Mouse (Mus musculus): ENCODE data around the gene Bcl2l1. TPM values are rescaled to one million over a fixed set of nuclear protein-coding genes. Genes with fewer than 3 reads are reported as not detected.

Gene Bcl2l1
- total and polyA plus RNA-seq, 3 experiments: 48.1 to 102 (median 51.9) TPM

- Histone ChIP-seq H3K4me1 (ENCODE audit: control insufficient read depth, insufficient read depth, low read length) (peaks cover 35% of the 10 kb centered on the region), H3K9ac (ENCODE audit: low read depth, low read length) (no peak overlapping the region), H3K36me3 (ENCODE audit: control insufficient read depth, insufficient read depth, low read length) (peaks cover 37% of the 10 kb centered on the region), H3K79me2 (replicated peaks; ENCODE audit: control insufficient read depth, insufficient read depth, low read length) (peaks cover 2% of the 10 kb centered on the region), H3K27me3 (ENCODE audit: control insufficient read depth, insufficient read depth, low read length) (no peaks in the 10 kb centered on the region), H3K27ac (peak overlapping the region; percentile 99), H3K4me3 (no peak overlapping the region)
- 90% methylated on average over 5 of the region's 5 CpGs for WGBS
- DNase-seq: no peak
- intact Hi-C loops (cut with DNase I): no loop called here
- TF ChIP-seq POLR2A (IDR thresholded peaks at IDR 0.05; ENCODE audit: insufficient read depth, low read depth, low read length) (no peak), EP300 (IDR thresholded peaks at IDR 0.05; ENCODE audit: insufficient read depth, low read depth, low read length) (no peak)
Measured at GRCm38 (mm10) chr2:152783241-152783640, 48.3 kb downstream of the Bcl2l1 start.

- H3K27ac ChIP-seq: peak overlapping the region; percentile 99
- H3K79me2 ChIP-seq (replicated peaks; ENCODE audit: control insufficient read depth, insufficient read depth, low read length): peaks cover 2% of the 10 kb centered on the region
- WGBS: 69% methylated on average over 5 of the region's 5 CpGs
- H3K4me3 ChIP-seq: no peak overlapping the region
- H3K27me3 ChIP-seq (ENCODE audit: control insufficient read depth, insufficient read depth, low read length): no peaks in the 10 kb centered on the region
- intact Hi-C loops (cut with DNase I): no loop called here
- DNase-seq: no peak
- no peak for TF ChIP-seq CTCF (IDR thresholded peaks at IDR 0.05)
- no peak for TF ChIP-seq POLR2A (IDR thresholded peaks at IDR 0.05; ENCODE audit: insufficient read depth, low read depth, low read length)
- TF ChIP-seq EP300 (IDR thresholded peaks at IDR 0.05; ENCODE audit: insufficient read depth, low read depth, low read length): no peak
- no peak overlapping the region for H3K9ac ChIP-seq (ENCODE audit: low read depth, low read length)
- H3K36me3 ChIP-seq (ENCODE audit: control insufficient read depth, insufficient read depth, low read length): peaks cover 32% of the 10 kb centered on the region
- peaks cover 32% of the 10 kb centered on the region for H3K4me1 ChIP-seq (ENCODE audit: control insufficient read depth, insufficient read depth, low read length)
Measured at GRCm38 (mm10) chr2:152782656-152783055, 48.9 kb downstream of the Bcl2l1 start.

GRCm38 (mm10) chr2:152781031-152781711 lies 50.4 kb downstream of the Bcl2l1 start:
- DNase-seq: peak in 1 of 2 experiments; percentile 48
- Histone ChIP-seq H3K9ac (ENCODE audit: low read depth, low read length) (peak overlapping the region; percentile 1; the same call in 1 of the 2 replicates), H3K36me3 (ENCODE audit: control insufficient read depth, insufficient read depth, low read length) (peaks cover 22% of the 10 kb centered on the region), H3K4me1 (ENCODE audit: control insufficient read depth, insufficient read depth, low read length) (peaks cover 25% of the 10 kb centered on the region), H3K4me3 (no peak overlapping the region), H3K79me2 (replicated peaks; ENCODE audit: control insufficient read depth, insufficient read depth, low read length) (peaks cover 2% of the 10 kb centered on the region; the same call in 1 of the 2 replicates), H3K27me3 (ENCODE audit: control insufficient read depth, insufficient read depth, low read length) (no peaks in the 10 kb centered on the region), H3K27ac (peak overlapping the region; percentile 52)
- intact Hi-C loops (cut with DNase I): no loop called here
- TF ChIP-seq POLR2A (IDR thresholded peaks at IDR 0.05; ENCODE audit: insufficient read depth, low read depth, low read length): no peak
- TF ChIP-seq EP300 (IDR thresholded peaks at IDR 0.05; ENCODE audit: insufficient read depth, low read depth, low read length): no peak
- TF ChIP-seq CTCF (IDR thresholded peaks at IDR 0.05): no peak
- WGBS: 33% methylated on average over 3 of the region's 3 CpGs

- Histone ChIP-seq H3K27ac (peak overlapping the region; percentile 52), H3K79me2 (replicated peaks; ENCODE audit: control insufficient read depth, insufficient read depth, low read length) (peaks cover 2% of the 10 kb centered on the region; the same call in 1 of the 2 replicates), H3K36me3 (ENCODE audit: control insufficient read depth, insufficient read depth, low read length) (peaks cover 22% of the 10 kb centered on the region), H3K4me3 (no peak overlapping the region), H3K27me3 (ENCODE audit: control insufficient read depth, insufficient read depth, low read length) (no peaks in the 10 kb centered on the region), H3K9ac (ENCODE audit: low read depth, low read length) (no peak overlapping the region), H3K4me1 (ENCODE audit: control insufficient read depth, insufficient read depth, low read length) (peaks cover 22% of the 10 kb centered on the region)
- intact Hi-C loops (cut with DNase I): no loop called here
- DNase-seq: no peak
- TF ChIP-seq EP300 (IDR thresholded peaks at IDR 0.05; ENCODE audit: insufficient read depth, low read depth, low read length): no peak
- no peak for TF ChIP-seq POLR2A (IDR thresholded peaks at IDR 0.05; ENCODE audit: insufficient read depth, low read depth, low read length)
- TF ChIP-seq CTCF (IDR thresholded peaks at IDR 0.05): no peak
- WGBS: 94% methylated on average over 2 of the region's 2 CpGs
Measured at GRCm38 (mm10) chr2:152780466-152780865, 51.1 kb downstream of the Bcl2l1 start.

GRCm38 (mm10) chr2:152777081-152777480 lies 54.4 kb downstream of the Bcl2l1 start:
- intact Hi-C loops (cut with DNase I): no loop called here
- peaks cover 9% of the 10 kb centered on the region for H3K4me1 ChIP-seq (ENCODE audit: control insufficient read depth, insufficient read depth, low read length)
- DNase-seq: no peak
- H3K27me3 ChIP-seq (ENCODE audit: control insufficient read depth, insufficient read depth, low read length): no peaks in the 10 kb centered on the region
- WGBS: 98% methylated on average over 3 of the region's 3 CpGs
- no peak overlapping the region for H3K9ac ChIP-seq (ENCODE audit: low read depth, low read length)
- H3K27ac ChIP-seq: no peak overlapping the region
- H3K36me3 ChIP-seq (ENCODE audit: control insufficient read depth, insufficient read depth, low read length): peaks cover 12% of the 10 kb centered on the region
- no peaks in the 10 kb centered on the region for H3K79me2 ChIP-seq (replicated peaks; ENCODE audit: control insufficient read depth, insufficient read depth, low read length)
- no peak for TF ChIP-seq EP300 (IDR thresholded peaks at IDR 0.05; ENCODE audit: insufficient read depth, low read depth, low read length)
- no peak for TF ChIP-seq POLR2A (IDR thresholded peaks at IDR 0.05; ENCODE audit: insufficient read depth, low read depth, low read length)
- TF ChIP-seq CTCF (IDR thresholded peaks at IDR 0.05): no peak
- H3K4me3 ChIP-seq: no peak overlapping the region

GRCm38 (mm10) chr2:152776435-152776834 lies 55.1 kb downstream of the Bcl2l1 start:
- TF ChIP-seq CTCF (IDR thresholded peaks at IDR 0.05) (no peak), POLR2A (IDR thresholded peaks at IDR 0.05; ENCODE audit: insufficient read depth, low read depth, low read length) (no peak), EP300 (IDR thresholded peaks at IDR 0.05; ENCODE audit: insufficient read depth, low read depth, low read length) (no peak)
- H3K79me2 ChIP-seq (replicated peaks; ENCODE audit: control insufficient read depth, insufficient read depth, low read length): no peaks in the 10 kb centered on the region
- peaks cover 9% of the 10 kb centered on the region for H3K36me3 ChIP-seq (ENCODE audit: control insufficient read depth, insufficient read depth, low read length)
- no peak overlapping the region for H3K4me3 ChIP-seq
- intact Hi-C loops (cut with DNase I): no loop called here
- H3K9ac ChIP-seq (ENCODE audit: low read depth, low read length): no peak overlapping the region
- no peak overlapping the region for H3K27ac ChIP-seq
- peaks cover 7% of the 10 kb centered on the region for H3K4me1 ChIP-seq (ENCODE audit: control insufficient read depth, insufficient read depth, low read length)
- 80% methylated on average over 2 of the region's 2 CpGs for WGBS
- no peak for DNase-seq
- no peaks in the 10 kb centered on the region for H3K27me3 ChIP-seq (ENCODE audit: control insufficient read depth, insufficient read depth, low read length)
